Mouse (Mus musculus) forebrain, embryonic 15.5 days (tissue): ENCODE results near the gene Hint3. TPM values are rescaled to one million over a fixed set of nuclear protein-coding genes. Genes with fewer than 3 reads are reported as not detected.

Experiments used
- ATAC-seq: fragments of 200-750 bp; cut with Nextera tagmentation; replicated peaks from 2 replicates; pipeline ENCODE4 v1.8.0; 2017; ENCODE audit warnings: mild to moderate bottlenecking, moderate TSS enrichment, moderate library complexity
- H3K27ac ChIP-seq: fragments of 300-500 bp; sonication (generic); replicated peaks from 2 replicates; pipeline ENCODE4 v1.5.1; 2015; ENCODE audit warnings: mild to moderate bottlenecking, inconsistent platforms
- H3K27me3 ChIP-seq: fragments of 300-500 bp; sonication (generic); 2 replicates; pipeline ENCODE4 v1.6.1; 2015; ENCODE audit warnings: inconsistent platforms
- H3K36me3 ChIP-seq: fragments of 300-500 bp; sonication (generic); 2 replicates; pipeline ENCODE4 v1.6.1; 2015; ENCODE audit warnings: mild to moderate bottlenecking, inconsistent platforms
- H3K4me1 ChIP-seq: fragments of 300-500 bp; sonication (generic); 2 replicates; pipeline ENCODE4 v1.6.1; 2015; ENCODE audit warnings: inconsistent platforms
- H3K4me2 ChIP-seq: fragments of 300-500 bp; sonication (generic); replicated peaks from 2 replicates; pipeline ENCODE4 v1.6.1; 2015; ENCODE audit warnings: mild to moderate bottlenecking, inconsistent platforms
- H3K4me3 ChIP-seq: fragments of 300-500 bp; sonication (generic); 2 replicates; pipeline ENCODE4 v1.5.1; 2015; ENCODE audit warnings: mild to moderate bottlenecking, inconsistent platforms
- H3K9ac ChIP-seq: fragments of 300-500 bp; sonication (generic); replicated peaks from 2 replicates; pipeline ENCODE4 v1.6.1; 2015; ENCODE audit warnings: mild to moderate bottlenecking, inconsistent platforms
- H3K9me3 ChIP-seq: fragments of 300-500 bp; sonication (generic); 2 replicates; pipeline ENCODE4 v1.6.1; 2016; ENCODE audit warnings: inconsistent platforms
- WGBS: fragments of 180-500 bp; shearing (Covaris S2); methylation state at CpG from one replicate; pipeline ENCODE4 v1.1.7; 2015; ENCODE audit warnings: mixed read lengths; 5-methylcytosine and 5-hydroxymethylcytosine counted together
- polyA plus RNA-seq: library from polyadenylated mRNA; unstranded; fragments of >200 nt; fragmentation: Nextera tagmentation; extraction: Ambion mirVana; gene quantifications from 2 replicates; pipeline ENCODE4 v1.2.1, GENCODE M21; 2015

Gene Hint3
- polyA plus RNA-seq, 1 experiment from 2014 or later: 22.9 TPM

- Histone ChIP-seq H3K36me3 (no peaks in the 10 kb centered on the region), H3K4me2 (no peak overlapping the region), H3K27me3 (no peaks in the 10 kb centered on the region), H3K9ac (no peak overlapping the region), H3K9me3 (no peaks in the 10 kb centered on the region), H3K27ac (no peak overlapping the region), H3K4me1 (peaks cover 10% of the 10 kb centered on the region), H3K4me3 (no peak overlapping the region)
- 22% methylated on average over 1 of the region's 1 CpGs for WGBS
- ATAC-seq: no peak
These were observed 1.9 kb downstream of the Hint3 start for GRCm38 (mm10) chr10:30627548-30627947.

GRCm38 (mm10) chr10:30624161-30625019 is 5.0 kb downstream of the Hint3 start:
- WGBS: 39% methylated on average over 5 of the region's 5 CpGs
- Histone ChIP-seq H3K9me3 (no peaks in the 10 kb centered on the region), H3K4me2 (no peak overlapping the region), H3K4me3 (no peak overlapping the region), H3K4me1 (peaks cover 10% of the 10 kb centered on the region), H3K27ac (peak overlapping the region; percentile 34), H3K27me3 (no peaks in the 10 kb centered on the region), H3K9ac (no peak overlapping the region), H3K36me3 (no peaks in the 10 kb centered on the region)
- ATAC-seq: peak; percentile 86

- Histone ChIP-seq H3K27ac (no peak overlapping the region), H3K9ac (no peak overlapping the region), H3K4me2 (no peak overlapping the region), H3K9me3 (no peaks in the 10 kb centered on the region), H3K4me1 (peaks cover 10% of the 10 kb centered on the region), H3K4me3 (no peak overlapping the region), H3K27me3 (no peaks in the 10 kb centered on the region), H3K36me3 (no peaks in the 10 kb centered on the region)
- no peak for ATAC-seq
These were observed 6.5 kb downstream of the Hint3 start for GRCm38 (mm10) chr10:30622928-30623327.

- peak overlapping the region; percentile 66 for H3K4me2 ChIP-seq
- H3K9ac ChIP-seq: peak overlapping the region; percentile 75
- H3K27ac ChIP-seq: peak overlapping the region; percentile 94
- peak overlapping the region; percentile 73 for H3K4me3 ChIP-seq
- no peaks in the 10 kb centered on the region for H3K36me3 ChIP-seq
- 37% methylated on average over 3 of the region's 3 CpGs for WGBS
- no peaks in the 10 kb centered on the region for H3K27me3 ChIP-seq
- no peaks in the 10 kb centered on the region for H3K9me3 ChIP-seq
- no peak for ATAC-seq
- H3K4me1 ChIP-seq: peaks cover 6% of the 10 kb centered on the region
These were observed 10.6 kb downstream of the Hint3 start for GRCm38 (mm10) chr10:30618918-30619210.

GRCm38 (mm10) chr10:30618091-30618917 is 11.1 kb downstream of the Hint3 start:
- 2% methylated on average over 49 of the region's 49 CpGs for WGBS
- ATAC-seq: peak; percentile 100
- H3K9ac ChIP-seq: peak overlapping the region; percentile 75
- no peaks in the 10 kb centered on the region for H3K9me3 ChIP-seq
- H3K4me2 ChIP-seq: peak overlapping the region; percentile 66
- peaks cover 4% of the 10 kb centered on the region; the same call in 1 of the 2 replicates for H3K4me1 ChIP-seq
- no peaks in the 10 kb centered on the region for H3K36me3 ChIP-seq
- no peaks in the 10 kb centered on the region for H3K27me3 ChIP-seq
- H3K4me3 ChIP-seq: peak overlapping the region; percentile 73
- peak overlapping the region; percentile 94 for H3K27ac ChIP-seq

DNA sequence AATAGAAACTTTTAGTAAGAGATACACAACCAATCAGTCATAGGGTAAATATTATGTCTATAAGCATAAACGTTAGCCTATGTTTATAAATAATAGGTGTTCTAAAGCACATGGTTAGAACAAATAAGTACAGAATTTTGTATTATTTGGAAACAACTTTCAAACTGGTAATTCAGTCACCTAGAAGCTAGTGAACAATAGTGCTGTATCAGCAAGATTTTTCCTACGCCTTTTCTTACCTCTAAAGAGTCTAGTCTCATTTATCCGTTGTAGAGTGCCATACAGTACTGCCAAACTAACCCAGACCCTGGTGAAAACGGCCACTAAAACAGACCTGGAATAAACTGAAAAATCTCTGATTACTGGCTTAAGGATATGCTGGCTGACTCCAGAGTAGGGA is 16.4 kb downstream of the Hint3 start:
- no peak for ATAC-seq
- Histone ChIP-seq H3K27ac (no peak overlapping the region), H3K4me2 (no peak overlapping the region), H3K4me3 (no peak overlapping the region), H3K9me3 (no peaks in the 10 kb centered on the region), H3K27me3 (no peaks in the 10 kb centered on the region), H3K36me3 (no peaks in the 10 kb centered on the region), H3K9ac (no peak overlapping the region), H3K4me1 (peaks cover 4% of the 10 kb centered on the region; the same call in 1 of the 2 replicates)
- WGBS: 86% methylated on average over 4 of the region's 4 CpGs

- H3K27me3 ChIP-seq: no peaks in the 10 kb centered on the region
- no peak for ATAC-seq
- no peak overlapping the region for H3K4me2 ChIP-seq
- no peak overlapping the region for H3K4me3 ChIP-seq
- no peaks in the 10 kb centered on the region for H3K9me3 ChIP-seq
- H3K36me3 ChIP-seq: peaks cover 6% of the 10 kb centered on the region; the same call in 1 of the 2 replicates
- no peaks in the 10 kb centered on the region for H3K4me1 ChIP-seq
- no peak overlapping the region for H3K9ac ChIP-seq
- no peak overlapping the region for H3K27ac ChIP-seq
These were observed 19.8 kb downstream of the Hint3 start for GRCm38 (mm10) chr10:30609614-30610013.

GRCm38 (mm10) chr10:30608109-30608508 is 21.3 kb downstream of the Hint3 start:
- 84% methylated on average over 2 of the region's 2 CpGs for WGBS
- no peaks in the 10 kb centered on the region for H3K27me3 ChIP-seq
- peaks cover 6% of the 10 kb centered on the region; the same call in 1 of the 2 replicates for H3K36me3 ChIP-seq
- H3K4me1 ChIP-seq: no peaks in the 10 kb centered on the region
- no peaks in the 10 kb centered on the region for H3K9me3 ChIP-seq
- ATAC-seq: no peak
- no peak overlapping the region for H3K4me2 ChIP-seq
- no peak overlapping the region for H3K4me3 ChIP-seq
- H3K27ac ChIP-seq: no peak overlapping the region
- H3K9ac ChIP-seq: no peak overlapping the region

GRCm38 (mm10) chr10:30600542-30600966 is 28.9 kb downstream of the Hint3 start, which contains the start of gene Trmt11:
Gene Trmt11 (minus strand): TSS chr10:30600749.
- no peaks in the 10 kb centered on the region for H3K27me3 ChIP-seq
- peaks cover 13% of the 10 kb centered on the region for H3K36me3 ChIP-seq
- WGBS: under 1% methylated on average over 27 of the region's 28 CpGs
- H3K4me3 ChIP-seq: peak within 1 kb of the TSS; percentile 82
- peak within 1 kb of the TSS; percentile 81 for H3K27ac ChIP-seq
- no peaks in the 10 kb centered on the region for H3K9me3 ChIP-seq
- peak; percentile 98 for ATAC-seq
- H3K9ac ChIP-seq: peak within 1 kb of the TSS; percentile 87
- H3K4me1 ChIP-seq: peaks cover 17% of the 10 kb centered on the region
- peak within 1 kb of the TSS; percentile 54 for H3K4me2 ChIP-seq

GRCm38 (mm10) chr10:30600094-30600534 is 29.3 kb downstream of the Hint3 start:
- H3K9me3 ChIP-seq: no peaks in the 10 kb centered on the region
- peak overlapping the region; percentile 81 for H3K27ac ChIP-seq
- ATAC-seq: peak; percentile 89
- under 1% methylated on average over 27 of the region's 27 CpGs for WGBS
- peaks cover 15% of the 10 kb centered on the region for H3K36me3 ChIP-seq
- peak overlapping the region; percentile 82 for H3K4me3 ChIP-seq
- H3K9ac ChIP-seq: peak overlapping the region; percentile 87
- no peaks in the 10 kb centered on the region for H3K27me3 ChIP-seq
- peak overlapping the region; percentile 54 for H3K4me2 ChIP-seq
- H3K4me1 ChIP-seq: peaks cover 17% of the 10 kb centered on the region

DNA sequence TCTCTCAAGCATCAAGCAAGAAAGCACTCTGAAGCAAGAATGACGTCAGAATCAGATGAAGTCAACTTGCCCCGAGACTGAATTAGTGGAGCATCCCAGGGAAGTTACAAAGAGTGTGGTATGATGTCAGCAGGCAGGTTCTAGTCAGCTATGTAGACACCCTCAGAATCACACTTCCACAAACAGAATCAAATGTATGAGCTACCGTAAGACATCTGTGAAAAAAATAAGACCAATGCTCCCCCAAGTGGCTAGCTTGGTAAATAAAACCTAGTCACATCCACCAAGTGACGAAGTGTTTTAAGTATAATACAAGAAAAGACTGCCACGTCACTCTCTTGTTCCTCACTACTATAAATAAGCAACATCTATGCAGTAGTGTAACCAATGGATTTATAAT is 42.4 kb downstream of the Hint3 start:
- Histone ChIP-seq H3K9me3 (no peaks in the 10 kb centered on the region), H3K27ac (no peak overlapping the region), H3K27me3 (no peaks in the 10 kb centered on the region), H3K9ac (no peak overlapping the region), H3K4me1 (no peaks in the 10 kb centered on the region), H3K36me3 (peaks cover 32% of the 10 kb centered on the region), H3K4me3 (no peak overlapping the region), H3K4me2 (no peak overlapping the region)
- ATAC-seq: peak; percentile 71
- WGBS: 62% methylated on average over 5 of the region's 5 CpGs

- no peak overlapping the region for H3K4me2 ChIP-seq
- no peak overlapping the region for H3K27ac ChIP-seq
- H3K4me1 ChIP-seq: no peaks in the 10 kb centered on the region
- no peak for ATAC-seq
- peaks cover 34% of the 10 kb centered on the region for H3K36me3 ChIP-seq
- H3K4me3 ChIP-seq: no peak overlapping the region
- WGBS: 98% methylated on average over 1 of the region's 1 CpGs
- no peaks in the 10 kb centered on the region for H3K9me3 ChIP-seq
- no peak overlapping the region for H3K9ac ChIP-seq
- H3K27me3 ChIP-seq: no peaks in the 10 kb centered on the region
These were observed 43.7 kb downstream of the Hint3 start for GRCm38 (mm10) chr10:30585691-30586090.
